Mouse (Mus musculus) gastrocnemius, postnatal 25 days (tissue): ENCODE measurements around the gene Sec14l5. TPM values are rescaled to one million over a fixed set of nuclear protein-coding genes. Genes with fewer than 3 reads are reported as not detected.

Experiments used
- DNase-seq: peaks from one replicate; pipeline ENCODE4 v3.0.0; 2022
- long read RNA-seq, 2 experiments: library from polyadenylated mRNA; stranded (forward); transcript quantifications; one replicate each; pipeline ENCODE4 v2.0.0; 2021
- total RNA-seq, 2 experiments: library from RNA; stranded (reverse); gene quantifications; 1 replicate in 1 of 2; 2 replicates in 1 of 2; pipeline ENCODE4 v1.2.3; 2021

Gene Sec14l5
- 10 to 100 TPM; 11.4 to 12.9 TPM for total RNA-seq
- long read RNA-seq, experiment 1, partial matches to known transcripts, result 0 of 15 reads
- long read RNA-seq, experiment 1, other reads (novel, unspliced or antisense), result 15 of 15 reads
- long read RNA-seq, experiment 2, full-length matches to known transcripts, result 1 of 10 reads
- long read RNA-seq, experiment 2, partial matches to known transcripts, result 1 of 10 reads
- long read RNA-seq, experiment 2, other reads (novel, unspliced or antisense), result 8 of 10 reads

DNA sequence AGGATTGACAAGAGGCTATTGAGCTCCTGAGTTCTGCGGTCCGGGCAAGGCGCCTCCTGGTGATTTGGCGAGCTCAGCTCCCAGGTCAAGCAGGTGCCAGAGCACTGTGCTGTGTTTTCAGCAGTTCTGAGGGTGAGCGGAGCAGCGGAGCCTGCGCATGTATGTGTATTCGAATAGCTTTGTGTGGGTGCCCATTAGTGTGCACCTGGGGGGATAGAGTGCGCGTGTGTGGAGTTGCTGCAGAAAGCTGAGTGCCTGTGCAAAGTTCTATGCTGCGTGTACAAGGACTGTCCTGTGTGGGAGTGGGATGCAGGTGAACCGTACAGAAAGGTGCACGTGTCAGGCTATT is at the start of gene Sec14l5:
Sec14l5 (plus strand) TSS at position 73 of the 349 bp plus-strand sequence.
- no peak for DNase-seq

DNA sequence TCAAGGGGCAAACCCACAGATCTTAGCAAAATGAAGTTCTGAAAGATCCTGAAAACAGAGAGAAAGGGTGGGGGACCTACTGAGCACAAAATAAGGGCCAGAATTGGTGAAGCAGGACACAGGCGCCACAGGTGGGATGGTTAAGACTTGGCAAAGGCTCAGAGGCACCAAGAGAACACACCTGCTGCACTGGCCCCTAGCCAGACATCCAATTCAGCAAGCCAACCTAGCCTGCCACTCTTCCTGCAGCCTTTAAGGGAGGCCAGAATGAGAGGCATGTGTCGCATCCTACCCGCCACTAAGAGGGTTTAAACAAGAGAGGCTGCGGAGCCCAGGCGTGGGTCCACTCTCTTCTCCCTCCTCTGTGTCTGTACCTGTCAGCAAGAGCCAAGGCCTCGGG is 45.9 kb upstream of the Sec14l5 start:
- DNase-seq, result no peak

DNA sequence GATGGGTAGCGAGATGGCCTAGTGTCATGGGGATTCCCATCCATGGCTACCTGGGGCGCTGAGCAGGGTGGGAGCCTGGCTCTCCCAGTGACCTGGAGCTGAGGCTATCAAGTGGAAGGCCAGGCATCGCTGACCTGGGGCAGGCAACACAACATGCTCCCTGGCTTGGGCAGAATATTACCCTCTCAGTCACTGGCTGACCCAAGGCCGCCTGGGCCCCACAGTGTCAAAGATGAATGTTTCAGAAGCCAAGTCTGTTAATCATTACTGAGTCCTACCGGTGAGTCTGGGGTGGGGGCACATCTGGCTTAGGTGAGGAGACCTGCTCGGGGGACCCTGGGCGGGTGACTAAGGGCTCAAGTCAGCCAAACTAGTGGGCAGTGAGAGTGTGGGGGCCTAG is 37.0 kb upstream of the Sec14l5 start:
- no peak for DNase-seq

DNA sequence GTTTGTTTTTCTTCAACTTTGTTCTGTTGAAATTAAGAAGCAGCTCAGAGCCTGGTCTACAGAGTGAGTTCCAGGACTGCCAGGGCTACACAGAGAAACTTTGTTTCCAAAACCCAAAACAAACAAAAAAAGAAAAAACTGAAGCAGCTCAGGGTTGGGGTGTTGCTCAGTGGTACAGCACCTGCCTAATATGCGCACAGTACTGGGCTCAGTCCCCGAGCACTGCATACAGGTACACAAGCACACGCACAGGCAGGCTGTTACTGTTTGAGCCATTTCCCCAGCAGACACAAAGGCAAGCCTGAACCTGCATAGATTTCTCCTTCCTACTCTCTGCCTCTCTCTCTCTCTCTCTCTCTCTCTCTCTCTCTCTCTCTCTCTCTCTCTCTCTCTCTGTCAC is 35.9 kb upstream of the Sec14l5 start:
- no peak for DNase-seq

DNA sequence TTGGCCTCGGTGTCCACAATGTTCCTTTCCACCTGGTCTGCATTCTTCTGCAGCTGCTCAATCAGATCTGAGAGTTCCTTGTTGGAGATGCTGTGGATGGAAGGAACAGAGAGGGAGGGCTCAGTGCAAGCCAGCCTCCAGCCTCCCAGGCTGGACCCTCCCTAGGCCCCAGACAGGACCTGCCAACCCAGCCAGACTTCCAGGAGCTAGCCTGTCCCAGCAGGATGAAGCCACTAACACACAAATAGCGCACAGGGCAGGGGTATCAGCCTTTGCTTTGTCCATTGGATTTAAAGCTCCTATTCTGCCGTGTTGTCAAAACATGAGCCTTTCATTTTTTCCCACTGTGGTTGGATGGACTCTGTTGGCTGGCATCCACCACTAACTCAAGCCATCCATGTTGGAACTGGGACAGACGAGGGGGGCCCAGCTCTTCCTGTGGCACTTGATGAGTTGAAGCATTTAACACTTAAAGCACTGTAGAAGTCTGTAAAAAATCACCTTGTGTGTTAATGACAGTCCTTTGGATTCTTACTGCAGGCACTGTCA is 33.8 kb upstream of the Sec14l5 start:
- DNase-seq, result no peak

DNA sequence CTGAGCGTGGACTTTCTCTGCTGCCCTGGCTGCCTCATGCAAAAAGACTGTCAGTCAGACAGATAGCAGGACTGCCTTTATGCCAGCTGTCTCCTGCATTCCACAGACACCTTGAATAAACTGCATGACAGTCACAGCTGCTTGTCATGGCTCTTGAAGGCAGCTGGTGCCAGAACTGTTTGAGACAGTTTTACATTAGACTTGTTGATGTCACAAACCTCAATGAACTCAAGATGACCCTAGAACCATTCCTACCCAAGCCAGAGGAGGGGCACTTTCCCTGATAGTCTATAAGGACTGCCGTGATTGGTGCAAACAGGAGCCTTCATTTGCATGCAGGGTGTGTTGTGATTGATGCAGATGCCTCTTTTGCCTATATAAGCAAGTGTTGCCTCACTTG is 33.3 kb upstream of the Sec14l5 start:
- DNase-seq, result no peak

DNA sequence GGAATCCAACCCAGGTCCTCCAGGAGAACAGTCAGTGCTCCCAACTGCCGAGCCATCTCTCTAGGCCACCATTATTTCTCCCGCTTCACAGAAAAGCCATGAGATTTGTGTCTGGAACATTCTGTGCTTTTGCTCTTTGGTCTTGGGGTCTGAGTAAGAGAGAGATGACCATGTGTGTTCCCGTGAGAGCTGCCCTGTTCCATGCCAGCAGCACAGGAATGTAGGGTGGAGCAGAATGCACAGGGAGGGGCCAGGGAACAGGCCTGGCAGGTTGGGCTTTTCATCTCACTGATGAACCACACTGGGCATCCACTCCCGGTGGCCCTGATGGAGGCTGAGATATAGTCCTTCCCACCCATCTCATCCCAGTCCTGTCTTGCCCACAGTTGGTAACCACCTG is 27.5 kb upstream of the Sec14l5 start:
- no peak for DNase-seq

DNA sequence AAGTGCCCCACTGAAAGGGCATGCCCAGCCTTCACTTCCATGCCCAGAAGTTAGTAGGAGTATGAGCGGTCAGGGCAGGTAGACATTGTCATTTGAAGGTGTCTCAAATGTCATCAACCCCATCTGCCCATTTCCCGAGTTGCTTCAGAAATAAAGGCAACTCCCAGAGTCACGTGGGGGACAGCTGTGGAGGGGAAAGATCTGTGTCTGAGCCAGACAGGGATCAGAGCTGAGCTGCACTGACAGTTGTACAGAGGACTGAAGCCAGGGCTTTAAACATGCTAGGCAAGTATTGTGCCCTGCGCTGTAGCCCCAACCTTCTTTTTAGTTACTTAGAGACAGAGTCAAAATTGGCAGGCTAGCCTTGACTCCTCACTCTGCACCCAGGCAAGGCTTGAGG is 27.1 kb upstream of the Sec14l5 start:
- no peak for DNase-seq

DNA sequence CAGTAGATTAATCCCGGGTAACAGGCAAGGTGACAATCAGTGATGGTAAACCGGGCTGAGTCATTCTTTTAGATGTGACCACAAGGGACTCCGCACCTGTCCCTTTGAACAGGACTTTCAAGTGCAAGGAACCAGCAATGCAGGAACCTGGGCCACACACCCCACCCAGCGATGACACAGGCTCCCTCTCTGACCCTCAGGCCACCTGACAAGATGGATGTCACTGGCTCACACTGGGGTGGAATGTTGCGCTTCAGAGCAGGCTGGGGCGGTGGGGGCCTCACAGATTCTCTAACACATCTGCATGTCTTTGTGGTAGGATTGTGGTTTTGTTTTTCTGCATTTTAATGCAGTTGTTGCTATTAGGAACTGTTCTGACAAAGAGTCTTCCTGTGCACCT is 23.4 kb upstream of the Sec14l5 start:
- DNase-seq, result no peak

DNA sequence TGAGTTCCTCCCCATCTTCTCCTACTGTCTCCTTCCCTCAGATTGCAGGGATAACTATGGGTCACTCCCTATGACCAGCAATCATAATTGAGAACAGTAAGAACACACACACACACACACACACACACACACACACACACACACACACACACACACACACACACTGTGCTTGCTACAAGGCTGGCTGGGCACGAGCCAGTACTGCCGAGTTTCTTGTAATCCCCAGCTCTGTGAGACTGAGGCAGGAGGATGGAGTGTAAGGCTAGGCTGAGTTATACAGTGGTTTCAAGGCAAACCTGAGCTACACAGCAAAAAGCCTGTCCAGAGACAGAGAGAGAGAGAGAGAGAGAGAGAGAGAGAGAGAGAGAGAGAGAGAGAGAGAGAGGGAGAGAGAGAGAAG is 16.7 kb upstream of the Sec14l5 start:
- DNase-seq, result no peak

DNA sequence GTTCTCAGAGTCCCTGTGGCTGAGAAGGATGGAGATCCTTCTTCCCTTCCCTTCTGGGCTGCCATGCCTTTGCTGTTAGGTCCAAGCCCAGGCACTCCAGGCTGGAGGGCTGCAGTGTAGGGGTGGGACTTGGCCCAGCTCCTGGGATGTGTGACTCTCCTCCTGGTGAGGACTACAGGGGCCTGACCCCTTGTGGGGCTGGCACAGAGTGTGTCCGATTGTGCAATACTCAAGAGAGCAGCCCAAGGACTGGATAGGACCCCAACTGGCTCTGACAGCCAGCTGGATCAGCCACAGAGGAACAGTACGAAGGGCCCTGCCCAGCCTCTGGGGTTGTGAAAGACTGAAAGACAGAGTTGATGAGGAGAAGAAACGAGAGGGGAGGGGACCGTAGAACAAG is 16.1 kb upstream of the Sec14l5 start:
- peak; percentile 85 for DNase-seq

DNA sequence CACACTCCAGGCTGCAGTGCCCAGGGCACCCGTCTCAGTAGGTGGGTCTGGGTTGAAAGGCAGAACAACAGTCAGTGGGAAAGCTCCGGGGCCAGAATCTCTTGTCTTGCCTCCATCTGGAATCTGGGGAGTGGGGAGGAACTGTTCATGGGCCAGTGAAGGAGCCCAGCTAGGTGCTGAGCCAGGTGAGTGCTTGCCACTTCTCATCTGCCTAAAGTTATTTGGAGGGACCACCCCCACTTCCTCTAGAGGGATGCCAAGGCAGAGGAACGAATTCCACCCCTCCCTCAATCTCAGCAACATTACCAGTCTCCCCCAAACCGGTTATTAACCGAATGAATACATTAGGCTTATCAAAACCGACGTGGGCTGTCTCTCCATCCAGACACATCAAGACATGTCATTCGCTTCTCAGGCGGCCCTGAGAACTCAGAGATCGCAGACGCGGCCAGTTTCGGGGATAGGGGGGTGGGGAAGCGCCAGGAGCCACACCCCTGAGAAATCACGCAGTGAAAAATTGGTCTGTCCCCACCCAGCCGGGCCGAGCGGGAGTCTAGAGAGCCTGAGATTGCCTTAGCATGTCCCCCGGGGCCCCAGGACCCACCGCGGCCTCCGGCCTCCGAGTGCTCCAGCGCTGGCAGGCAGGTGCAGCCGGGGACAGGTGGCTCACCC is 15.5 kb upstream of the Sec14l5 start:
- peak; percentile 34 for DNase-seq

DNA sequence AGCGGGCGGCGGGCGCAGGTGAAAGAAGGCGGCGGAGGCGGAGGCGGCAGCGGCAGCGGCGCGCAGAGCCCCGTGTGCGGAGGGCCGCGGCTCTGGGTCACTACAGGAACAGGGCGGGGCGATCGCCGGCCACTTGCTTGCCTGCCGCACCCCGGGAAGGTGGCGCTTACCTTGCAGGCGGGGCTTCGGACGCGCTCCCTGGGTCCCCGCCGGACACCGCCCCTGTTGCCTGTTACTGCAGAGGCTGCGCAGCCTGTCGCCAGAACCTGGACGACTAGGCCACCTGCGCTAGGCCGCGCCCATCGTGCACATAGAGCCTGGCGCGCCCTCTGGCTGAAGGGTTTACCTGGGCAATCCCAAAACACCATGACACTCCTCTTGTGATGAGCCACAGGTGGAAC is 14.5 kb upstream of the Sec14l5 start, which contains the start of gene Ppl:
Ppl (minus strand) TSS at position 21 of the 401 bp plus-strand sequence.
- peak; percentile 59 for DNase-seq

DNA sequence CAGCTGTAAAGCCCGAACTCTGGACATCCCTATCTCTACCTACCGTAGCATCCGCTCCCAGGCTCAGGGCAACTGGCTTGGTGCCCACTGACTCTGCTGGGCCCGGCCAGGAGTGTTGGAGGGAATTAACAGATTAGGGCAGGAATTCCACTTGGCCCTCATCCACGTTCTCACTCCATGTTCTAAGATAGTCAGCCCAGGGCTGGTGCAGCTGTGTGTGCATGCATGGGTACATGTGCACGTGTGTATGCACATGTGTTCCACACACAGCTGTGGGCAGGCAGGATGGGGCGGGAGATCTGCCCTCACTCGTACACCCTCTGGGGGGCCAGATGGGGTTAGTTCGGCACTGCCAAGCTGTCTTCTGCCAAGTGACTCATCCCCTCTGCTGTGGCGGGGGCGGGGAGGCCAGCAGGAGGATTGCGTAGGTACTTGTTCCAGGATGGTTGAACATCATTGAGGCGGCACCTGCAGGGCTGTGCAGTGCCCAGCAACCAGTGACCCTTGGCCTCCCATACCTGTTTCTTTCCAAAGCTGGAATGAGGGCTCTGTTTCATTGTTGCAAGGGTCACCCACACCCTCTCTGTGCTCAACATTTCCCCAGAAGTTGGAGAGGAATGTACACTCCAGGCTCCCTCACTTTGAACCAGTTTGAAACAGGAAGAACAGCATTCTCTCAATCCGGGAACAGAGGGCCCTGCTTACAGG is 12.1 kb upstream of the Sec14l5 start:
- peak; percentile 74 for DNase-seq

DNA sequence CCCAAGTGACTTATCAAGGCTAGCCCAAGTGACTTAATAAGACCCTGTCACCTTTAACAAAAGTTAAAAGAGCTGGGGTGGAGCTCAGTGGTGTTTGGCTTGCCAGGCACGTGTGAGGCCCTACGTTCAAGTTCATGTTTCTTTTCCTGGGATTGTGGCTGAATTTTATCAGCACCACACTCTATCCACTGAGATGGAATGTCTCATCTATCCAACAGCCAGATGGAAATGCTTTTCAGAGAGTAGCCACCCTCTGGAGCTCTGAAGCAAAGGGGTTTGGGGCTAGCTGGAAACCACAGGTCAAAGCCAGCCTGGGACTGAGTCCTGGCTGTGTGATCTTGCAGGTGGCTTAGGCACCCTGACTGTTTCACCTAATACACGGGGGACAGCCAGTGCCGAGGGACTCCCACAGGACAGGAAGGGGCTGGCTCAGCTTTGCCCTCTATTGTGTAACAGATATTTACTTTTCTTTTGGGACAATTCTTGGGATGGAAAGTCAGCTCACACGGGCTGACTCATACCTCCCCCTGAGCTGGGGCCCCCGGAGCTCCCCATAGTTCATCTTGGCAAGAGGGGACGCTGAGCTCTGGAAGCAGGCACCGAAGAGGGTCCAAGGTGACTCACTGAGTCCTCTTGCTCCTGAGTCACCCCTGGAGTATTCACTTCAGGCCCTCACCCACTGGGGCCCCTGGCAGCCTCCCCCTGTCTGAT is 11.2 kb upstream of the Sec14l5 start:
- peak; percentile 62 for DNase-seq

DNA sequence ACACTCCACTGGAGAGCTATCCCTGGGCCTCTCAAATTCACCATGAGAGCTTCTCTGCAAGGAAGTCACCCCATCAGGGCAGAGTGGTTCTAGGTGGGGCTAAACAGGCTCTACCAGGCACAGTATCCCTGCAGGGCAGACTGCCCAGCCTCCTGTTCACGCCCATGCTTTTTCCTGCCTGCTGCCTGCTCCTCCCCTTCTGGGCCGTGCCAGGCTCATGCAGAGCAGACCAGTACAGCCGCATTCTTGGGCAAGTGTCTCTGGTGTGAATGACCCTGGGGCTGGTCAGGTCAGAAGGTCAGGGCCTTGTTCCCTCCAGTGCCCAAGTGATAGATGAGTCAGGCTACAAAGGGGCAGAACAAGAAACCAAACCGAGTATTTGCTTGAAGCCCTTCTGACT is 10.4 kb upstream of the Sec14l5 start:
- peak; percentile 38 for DNase-seq

DNA sequence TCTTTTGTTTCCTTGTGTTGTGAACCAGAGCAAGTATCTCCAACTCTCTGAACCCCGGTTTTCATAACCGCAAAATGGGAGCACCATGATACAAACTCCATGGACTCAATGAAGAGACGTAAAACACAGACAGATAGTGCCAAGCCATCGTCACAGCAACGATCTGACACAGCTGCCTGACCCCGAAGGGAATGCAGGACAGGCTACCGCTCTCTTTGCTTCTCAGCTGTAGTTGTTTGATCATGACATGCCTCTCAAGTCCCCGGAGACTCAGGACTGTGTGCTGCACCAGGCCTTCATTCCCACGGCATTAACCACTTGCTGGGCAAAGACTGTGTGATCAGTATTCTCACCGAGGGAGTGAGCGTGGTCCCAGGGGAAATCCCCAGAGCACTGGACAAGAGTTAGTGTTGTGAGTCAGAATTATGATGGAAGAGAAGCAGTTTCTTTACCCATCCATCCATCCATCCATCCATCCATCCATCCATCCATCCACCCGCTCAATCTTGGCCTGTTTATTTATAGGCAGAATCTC is 9.8 kb upstream of the Sec14l5 start:
- DNase-seq, result no peak

DNA sequence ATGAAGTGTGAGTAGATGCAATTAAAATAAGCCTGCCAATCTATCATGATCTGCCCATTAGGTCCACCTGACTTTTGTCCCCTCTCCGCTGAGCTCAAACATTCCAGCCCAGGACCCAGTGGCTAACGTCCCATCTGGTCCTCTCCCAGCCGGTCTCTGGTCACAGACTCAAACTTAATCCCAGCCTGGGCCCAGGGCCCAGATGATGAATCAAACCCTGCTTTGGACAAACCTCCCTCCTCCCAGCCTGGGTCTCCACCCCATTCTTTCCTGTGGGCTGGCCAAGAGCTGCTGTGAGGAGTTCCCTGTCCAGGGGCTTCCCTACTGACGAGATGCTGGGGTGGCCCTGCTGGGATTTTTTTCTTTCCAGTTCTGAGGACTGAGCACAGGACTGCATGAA is 7.2 kb upstream of the Sec14l5 start:
- peak; percentile 85 for DNase-seq

DNA sequence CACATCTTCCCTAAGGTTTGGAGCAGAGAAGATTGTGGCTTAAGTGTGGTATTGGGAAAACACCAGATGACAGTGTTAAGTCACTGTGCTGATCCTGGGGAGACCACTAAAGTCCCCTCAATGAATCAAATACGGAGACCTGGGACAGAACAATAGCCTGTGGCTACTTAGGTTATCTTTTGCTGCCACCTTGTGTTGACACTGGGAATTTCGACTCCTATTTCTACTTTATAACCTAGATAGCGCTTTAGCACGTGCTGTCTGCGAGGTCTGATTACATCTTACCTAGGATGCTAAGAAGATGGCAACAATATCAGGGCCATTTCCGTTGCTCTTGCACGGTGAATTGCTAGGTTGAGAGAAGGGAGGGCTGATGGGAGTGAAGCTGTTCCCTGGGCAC is 1.3 kb upstream of the Sec14l5 start:
- no peak for DNase-seq

DNA sequence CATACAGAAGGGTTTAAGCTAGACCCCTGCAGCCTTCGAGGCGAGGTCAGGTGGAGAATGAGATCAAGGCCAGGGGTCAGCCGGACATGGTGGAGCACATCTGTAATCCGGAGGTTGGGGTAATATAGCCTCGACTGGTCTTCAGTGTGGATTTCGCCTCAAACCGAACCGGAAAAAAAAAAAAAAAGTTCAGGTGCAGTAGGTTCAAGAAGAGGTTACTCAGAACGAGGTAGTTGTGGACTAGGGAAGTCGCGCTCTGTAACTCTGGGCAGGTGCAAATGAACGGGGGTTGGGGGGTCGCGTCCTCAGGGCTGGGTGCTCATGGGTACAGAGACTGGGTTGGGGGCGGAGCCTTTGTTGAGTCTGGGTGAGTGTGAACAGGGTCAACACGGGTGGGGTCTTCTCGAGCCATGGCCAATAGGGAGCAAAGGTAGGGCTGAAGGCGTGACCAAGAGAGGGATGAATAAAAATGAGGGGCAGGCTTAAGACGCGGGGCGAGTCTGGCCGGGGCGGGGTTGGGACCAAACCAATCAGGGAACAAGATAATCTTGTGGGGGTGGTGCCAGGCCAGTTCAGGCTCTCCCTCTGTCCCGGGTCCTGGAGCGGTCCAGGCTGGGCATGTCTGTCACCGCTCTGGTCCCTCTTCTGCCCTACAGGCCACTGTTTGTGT is 407 bp upstream of the Sec14l5 start:
- peak; percentile 81 for DNase-seq

DNA sequence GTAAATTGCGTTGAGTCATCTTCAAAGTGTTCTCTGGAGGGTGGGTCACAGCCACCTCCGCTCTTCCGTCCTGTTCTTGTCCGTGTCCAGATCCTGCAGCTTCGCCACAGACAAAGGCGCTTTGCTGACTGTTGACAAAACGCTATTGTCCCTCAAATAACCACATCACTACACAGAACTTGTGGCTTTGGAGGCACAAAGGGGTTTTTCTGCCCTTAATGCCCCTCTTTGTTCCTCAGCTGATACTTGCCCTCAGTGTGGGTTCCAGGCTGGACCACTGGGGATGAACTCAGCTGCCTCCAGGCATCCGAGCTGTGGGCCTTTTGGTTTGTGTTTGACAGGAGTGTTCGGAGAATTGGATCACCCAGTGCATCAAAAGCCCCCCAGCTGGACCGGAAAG is 3.6 kb downstream of the Sec14l5 start:
- DNase-seq, result no peak
